Mouse (Mus musculus): ENCODE measurements around the gene Usp53.

Gene Usp53

DNA sequence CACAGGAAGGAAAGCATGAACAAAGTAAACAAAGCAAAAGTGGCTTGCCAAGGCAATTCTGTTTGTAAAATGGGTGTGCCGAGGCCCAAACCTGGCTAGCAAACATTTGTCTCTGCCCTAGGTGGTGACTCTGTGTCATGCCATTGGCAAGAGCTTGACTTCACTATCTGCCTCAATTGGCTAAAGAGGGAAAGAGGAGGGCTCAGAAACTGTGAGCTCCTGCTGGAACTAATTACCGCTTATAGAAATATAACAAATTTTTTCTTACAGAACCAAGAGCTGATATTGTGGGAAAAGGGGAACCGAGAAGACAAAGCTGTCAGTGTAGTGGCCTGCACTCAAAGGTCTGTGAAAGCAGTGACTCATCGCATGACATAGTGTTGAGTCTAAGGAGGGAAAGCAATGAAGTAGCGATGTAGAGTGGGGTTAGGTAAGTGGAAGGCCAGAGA is 95.9 kb downstream of the Usp53 start:
- DNase-seq (ENCODE audit: extremely low read depth, insufficient read length, low spot score), result peak; percentile 37

DNA sequence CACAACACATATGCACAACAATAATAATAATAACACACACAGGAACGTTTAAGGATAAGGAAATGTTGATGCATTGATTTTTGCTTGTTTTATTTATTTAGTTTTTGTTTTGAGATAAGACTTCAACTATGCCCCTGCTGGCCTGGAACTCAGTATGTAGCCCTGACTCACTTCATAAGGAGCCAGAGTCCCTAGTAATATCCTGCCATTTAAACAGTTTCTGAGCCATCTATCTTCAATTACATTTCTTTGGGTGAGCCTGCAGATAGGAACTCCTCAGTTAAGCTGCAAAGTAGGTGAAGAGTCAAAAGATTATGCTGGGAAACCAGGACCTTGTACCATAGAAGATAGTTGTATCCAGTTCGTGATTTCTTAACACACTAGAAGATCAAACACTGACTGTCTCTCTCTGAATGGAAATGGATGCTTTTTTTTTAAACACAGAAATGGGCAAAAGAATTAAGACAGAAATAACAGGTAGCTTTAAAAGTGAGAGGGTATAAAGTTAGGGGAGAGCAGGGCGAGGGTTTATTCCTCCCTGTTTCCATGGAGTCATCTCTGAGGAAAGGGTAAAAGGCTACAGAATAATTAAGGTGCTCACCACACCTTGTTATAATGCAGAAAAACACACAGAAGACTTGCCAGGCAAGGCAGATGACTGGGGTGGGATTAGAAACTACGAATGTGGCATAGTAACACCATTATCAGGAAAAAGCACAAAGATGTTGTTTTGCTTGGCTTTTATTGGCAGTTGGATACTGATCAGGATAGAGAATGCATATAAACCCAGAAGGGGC is 96.6 kb downstream of the Usp53 start:
- DNase-seq (ENCODE audit: extremely low read depth, insufficient read length, low spot score), result no peak
